Mouse (Mus musculus) urinary bladder, postnatal 25 days (tissue): ENCODE measurements at regions not wholly inside any gene's neighbourhood (a gene's known extent, or its start where the extent isn't known, plus 50 kb on each side); places are given as distances from the start of the nearest gene placed in this dataset.

ENCODE experiments used
- DNase-seq: peaks from one replicate; pipeline ENCODE4 v3.0.0; 2022; ENCODE audit warnings: low spot score

DNA sequence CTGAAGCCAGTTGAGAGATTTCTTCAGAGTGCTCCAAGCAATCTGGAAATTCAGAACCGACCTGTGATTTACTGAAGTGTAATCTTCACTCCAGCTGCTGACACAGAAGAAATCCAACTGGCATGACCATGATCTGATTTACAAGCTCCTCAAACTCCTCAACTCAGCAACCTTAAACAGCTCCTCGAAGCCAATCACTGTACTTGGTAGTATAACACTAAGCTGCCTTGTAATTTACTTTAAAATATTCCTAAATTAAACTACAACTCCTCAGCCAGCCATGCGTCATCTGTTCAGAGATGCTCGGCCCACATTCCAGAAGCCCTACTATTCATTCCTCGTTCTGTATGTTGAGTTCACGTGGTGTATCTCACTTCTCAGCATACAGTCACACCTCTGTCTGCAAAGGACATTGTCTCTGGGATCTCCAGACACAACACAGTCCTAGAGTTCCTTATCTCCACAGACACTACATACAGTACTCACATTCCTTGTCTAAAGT is 116.0 kb upstream of the Smad1 start:
- no peak for DNase-seq

GRCm38 (mm10) chr8:79514655-79515278 is 115.4 kb upstream of the Smad1 start:
- no peak for DNase-seq

- no peak for DNase-seq
These were observed 109.3 kb upstream of the Smad1 start for GRCm38 (mm10) chr8:79508597-79508996.

DNA sequence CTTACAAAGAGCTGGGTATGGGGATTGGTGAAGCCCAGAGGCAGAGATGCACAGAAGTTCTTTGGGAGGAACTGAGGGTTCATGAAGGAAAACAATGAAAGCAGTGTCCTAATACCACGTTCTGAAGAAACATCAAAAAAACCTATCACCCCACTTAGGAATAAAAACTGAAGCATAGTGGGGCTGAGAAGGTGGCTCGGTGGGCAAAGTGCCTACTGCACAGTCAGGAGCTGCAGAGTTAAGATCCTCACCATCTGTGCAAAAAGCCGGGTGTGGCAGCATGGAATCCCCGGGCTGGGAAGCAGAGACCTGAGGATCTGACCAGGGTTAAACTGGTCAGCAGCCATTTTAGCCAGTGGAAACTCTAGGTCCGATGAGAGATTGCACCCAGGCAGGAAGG is 106.1 kb upstream of the Smad1 start:
- DNase-seq: no peak

DNA sequence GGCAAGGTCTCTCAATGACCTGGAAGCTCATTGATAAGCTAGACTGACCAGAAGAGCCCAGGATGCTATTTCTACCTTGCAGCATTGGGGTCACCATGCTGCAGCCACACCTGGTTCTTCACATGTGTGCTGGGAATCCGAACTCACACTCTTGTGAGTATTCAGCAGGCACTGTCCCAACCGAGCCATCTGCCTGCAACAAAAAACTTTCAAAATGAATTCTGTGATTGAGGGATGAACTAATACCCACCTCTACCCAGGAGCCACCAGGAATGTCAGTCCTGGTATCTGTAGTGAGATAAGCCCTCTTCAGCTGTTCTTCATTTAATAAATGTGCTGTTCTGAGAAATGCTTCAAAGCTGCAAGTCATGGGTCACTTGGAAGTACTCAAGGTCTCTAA is 104.6 kb upstream of the Smad1 start:
- DNase-seq: no peak

DNA sequence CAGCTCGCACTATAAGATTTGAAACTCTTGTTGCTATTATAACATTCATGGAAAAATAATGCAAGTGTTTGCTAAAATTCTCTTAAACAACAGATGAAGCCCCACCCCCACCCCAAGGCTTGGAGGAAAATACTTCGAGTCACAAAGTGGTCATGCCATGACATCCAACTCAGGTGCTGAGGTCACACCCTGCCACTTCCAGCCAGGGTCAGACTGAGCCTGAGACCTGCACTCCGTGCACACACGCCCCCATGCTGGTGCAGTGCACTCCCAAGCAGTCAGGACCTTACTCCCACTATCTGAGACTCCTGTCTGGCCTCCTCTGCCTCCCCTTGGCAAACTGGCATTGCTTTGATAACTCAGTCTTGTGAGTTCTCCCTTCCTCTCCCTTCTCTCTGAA is 102.7 kb upstream of the Smad1 start:
- DNase-seq: no peak

GRCm38 (mm10) chr8:79501238-79501637 is 101.9 kb upstream of the Smad1 start:
- no peak for DNase-seq

- DNase-seq: no peak
These were observed 99.9 kb upstream of the Smad1 start for GRCm38 (mm10) chr8:79499258-79499657.

GRCm38 (mm10) chr8:79498611-79499010 is 99.3 kb upstream of the Smad1 start:
- DNase-seq: no peak

- DNase-seq: no peak
These were observed 91.9 kb upstream of the Smad1 start for GRCm38 (mm10) chr8:79491156-79491698.

DNA sequence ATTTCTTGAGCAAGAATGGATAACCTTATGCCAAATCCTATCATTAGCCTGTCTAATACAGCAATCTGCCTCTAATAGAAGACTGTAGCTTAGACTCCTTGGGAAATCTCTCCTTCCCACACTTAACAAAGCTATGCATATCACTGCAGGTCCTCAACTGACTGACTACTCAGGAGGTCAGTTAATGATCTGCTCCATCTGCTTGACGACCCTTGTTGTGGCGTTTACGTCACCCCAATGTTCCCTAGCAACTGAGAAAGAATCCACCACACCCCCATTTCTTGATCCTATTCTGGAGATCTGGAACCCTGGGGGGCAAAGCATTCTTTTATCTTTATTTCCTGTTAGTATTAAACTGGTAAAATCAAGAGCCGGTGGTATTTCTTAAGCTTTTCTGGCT is 91.4 kb upstream of the Smad1 start:
- DNase-seq: no peak

- no peak for DNase-seq
These were observed 89.5 kb upstream of the Smad1 start for GRCm38 (mm10) chr8:79488861-79489260.

DNA sequence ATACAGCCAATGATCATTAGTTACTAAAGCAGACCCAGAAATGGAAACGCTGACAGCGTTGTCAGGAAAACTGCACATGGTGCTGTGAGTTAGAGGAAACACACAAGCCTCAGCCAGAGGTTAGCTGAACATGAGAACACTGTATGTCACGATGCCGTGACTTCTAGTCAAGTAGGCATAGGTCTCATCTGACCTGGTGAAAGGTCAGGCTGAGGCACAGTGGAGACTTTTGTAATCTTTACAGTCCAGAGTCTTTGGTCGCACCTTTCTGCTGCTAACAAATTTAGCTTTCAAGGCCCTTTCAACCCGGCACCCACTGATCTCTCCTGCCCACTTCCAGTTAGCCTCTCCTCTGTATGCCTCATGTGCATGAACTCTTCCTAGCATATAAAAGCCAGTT is 88.3 kb upstream of the Smad1 start:
- no peak for DNase-seq

GRCm38 (mm10) chr8:79479326-79479725 is 80.0 kb upstream of the Smad1 start:
- DNase-seq: no peak

- DNase-seq: no peak
These were observed 76.7 kb upstream of the Smad1 start for GRCm38 (mm10) chr8:79476012-79476411.

DNA sequence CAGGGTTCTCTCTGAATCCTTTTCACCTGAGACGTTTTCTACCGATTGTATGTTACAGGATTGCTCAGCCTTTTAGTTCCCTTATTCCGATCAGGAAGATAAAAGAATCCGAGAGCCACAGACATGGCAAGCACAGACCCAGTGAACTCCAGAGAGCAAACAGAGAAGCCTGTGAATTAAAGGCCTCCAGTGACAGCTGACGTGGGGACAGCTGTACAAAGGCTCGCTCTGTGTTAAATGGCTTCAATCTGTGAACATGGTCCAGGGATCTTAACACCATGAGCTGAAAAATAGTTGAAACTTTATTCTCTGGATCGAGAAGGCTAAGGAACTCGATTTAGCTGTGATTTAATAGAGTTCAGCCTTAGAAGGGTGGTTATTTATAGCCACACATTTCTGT is 75.4 kb upstream of the Smad1 start:
- no peak for DNase-seq

DNA sequence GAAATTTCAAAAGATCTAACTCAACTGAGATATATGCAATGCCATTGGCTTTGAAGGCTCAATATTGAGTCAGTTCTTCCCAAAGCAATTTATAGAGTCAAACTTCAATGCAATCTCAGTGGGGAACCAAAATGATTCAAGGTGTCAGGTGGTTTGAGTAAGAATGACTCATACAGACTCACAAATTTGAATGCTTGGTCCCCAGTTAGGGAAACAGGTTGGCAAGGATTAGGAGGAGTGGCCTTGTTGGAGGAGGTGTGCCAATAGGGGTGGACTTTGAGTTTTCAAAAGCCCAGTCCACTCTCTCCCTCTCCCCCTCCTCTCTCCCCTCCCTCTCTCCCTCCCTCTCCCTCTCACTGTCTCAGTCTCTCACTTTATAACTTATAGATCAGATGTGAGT is 52.8 kb upstream of the Smad1 start:
- DNase-seq: no peak

- DNase-seq: no peak
These were observed 50.1 kb upstream of the Smad1 start for GRCm38 (mm10) chr8:79449453-79449852.
